In the genomic region with DNA sequence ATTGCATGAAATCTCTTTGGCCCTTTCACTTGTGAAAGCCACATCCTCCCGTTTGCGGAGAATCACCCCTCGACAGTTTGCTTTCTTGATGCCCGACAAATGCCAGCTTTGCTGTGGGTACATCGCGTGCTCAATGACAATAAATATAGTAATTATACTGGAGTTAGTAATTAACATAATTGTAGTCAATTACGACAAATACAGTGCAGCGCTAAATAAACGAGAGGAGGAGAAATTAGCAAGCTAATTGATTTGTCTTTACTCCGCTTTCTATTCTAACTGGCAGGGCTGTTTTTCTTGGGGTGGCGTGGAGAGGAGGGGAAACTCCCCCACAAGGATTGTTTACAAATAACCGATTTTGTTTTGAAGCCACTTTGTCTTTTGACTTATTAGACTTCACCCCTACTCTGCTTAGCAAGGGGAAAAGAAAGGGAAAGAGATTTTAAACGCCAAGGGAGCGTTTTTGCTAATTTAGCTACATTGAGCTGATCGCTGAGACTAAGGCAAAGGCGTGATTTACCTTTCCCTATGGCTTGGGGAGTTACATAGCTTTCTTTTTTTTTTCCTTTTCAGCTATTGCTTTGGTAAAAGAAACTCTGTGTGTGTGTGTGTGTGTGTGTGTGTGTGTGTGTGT, we compare ENCODE assay signal across 19 mouse cellular contexts. TPM values are rescaled to one million over a fixed set of nuclear protein-coding genes. Genes with fewer than 3 reads are reported as not detected.
DNase-seq lines count a peak whose midpoint lies in the region; ATAC-seq lines count a peak whose summit lies in the region.
"Had no signal": no experiment of that assay in that cellular context is flagged by ENCODE, and none has a peak within 500 bp of the region (broad histone marks: within the 10 kb centered on the region; RNA-seq: fewer than 3 reads in every experiment).

No protein-coding gene starts in this region.

- H3K4me3 ChIP-seq in neural tube, embryonic 13.5 days = no peak overlapping the region
- H3K4me3 ChIP-seq in hindbrain, embryonic 12.5 days = no peak overlapping the region
- H3K4me3 ChIP-seq in midbrain, embryonic 12.5 days = no peak overlapping the region
- H3K4me3 ChIP-seq: intestine, embryonic 15.5 days; left cerebral cortex, adult 2 months; liver, embryonic 13.5 days; lung, embryonic 15.5 days; stomach, embryonic 15.5 days had no signal

- H3K36me3 ChIP-seq in neural tube, embryonic 13.5 days = no peaks in the 10 kb centered on the region
- no peaks in the 10 kb centered on the region for H3K36me3 ChIP-seq in hindbrain, embryonic 12.5 days
- H3K36me3 ChIP-seq in midbrain, embryonic 12.5 days = no peaks in the 10 kb centered on the region
- H3K36me3 ChIP-seq: intestine, embryonic 15.5 days; liver, embryonic 13.5 days; lung, embryonic 15.5 days; stomach, embryonic 15.5 days had no signal

- no peak for ATAC-seq in neural tube, embryonic 13.5 days (ENCODE audit: low read depth)
- ATAC-seq in hindbrain, embryonic 12.5 days (ENCODE audit: low FRiP score) = no peak
- no peak for ATAC-seq in midbrain, embryonic 12.5 days (ENCODE audit: low FRiP score, low read depth)
- no peak for ATAC-seq in CD4-positive, CD25-positive, alpha-beta regulatory T cell, adult 4 months
- ATAC-seq: intestine, embryonic 15.5 days had no signal

- H3K4me2 ChIP-seq in neural tube, embryonic 13.5 days = peak overlapping the region; percentile 37
- H3K4me2 ChIP-seq in hindbrain, embryonic 12.5 days (replicated peaks) = peak overlapping the region; percentile 17; the same call in 1 of the 2 replicates
- peak overlapping the region; percentile 35 for H3K4me2 ChIP-seq in midbrain, embryonic 12.5 days (replicated peaks)
- H3K4me2 ChIP-seq: heart, embryonic 11.5 days; intestine, embryonic 15.5 days; liver, embryonic 13.5 days; lung, embryonic 15.5 days; stomach, embryonic 15.5 days had no signal

- H3K9me3 ChIP-seq in neural tube, embryonic 13.5 days = no peaks in the 10 kb centered on the region
- H3K9me3 ChIP-seq in hindbrain, embryonic 12.5 days (replicated peaks) = no peaks in the 10 kb centered on the region
- H3K9me3 ChIP-seq in midbrain, embryonic 12.5 days = no peaks in the 10 kb centered on the region
- H3K9me3 ChIP-seq: intestine, embryonic 15.5 days; liver, embryonic 13.5 days; lung, embryonic 15.5 days; stomach, embryonic 15.5 days had no signal

- peak overlapping the region; percentile 38; the same call in 1 of the 2 replicates for H3K9ac ChIP-seq in neural tube, embryonic 13.5 days
- no peak overlapping the region for H3K9ac ChIP-seq in hindbrain, embryonic 12.5 days
- no peak overlapping the region for H3K9ac ChIP-seq in midbrain, embryonic 12.5 days (replicated peaks)
- H3K9ac ChIP-seq: intestine, embryonic 15.5 days; liver, embryonic 13.5 days; lung, embryonic 15.5 days; stomach, embryonic 15.5 days had no signal

- 29% methylated on average over 16 of the region's 16 CpGs for WGBS in neural tube, embryonic 13.5 days
- WGBS in hindbrain, embryonic 12.5 days = 46% methylated on average over 16 of the region's 16 CpGs
- 57% methylated on average over 16 of the region's 16 CpGs for WGBS in midbrain, embryonic 12.5 days

- no peaks in the 10 kb centered on the region; the same call in 1 of the 2 replicates for H3K27me3 ChIP-seq in neural tube, embryonic 13.5 days
- peaks cover 24% of the 10 kb centered on the region for H3K27me3 ChIP-seq in hindbrain, embryonic 12.5 days
- peaks cover 19% of the 10 kb centered on the region for H3K27me3 ChIP-seq in midbrain, embryonic 12.5 days
- H3K27me3 ChIP-seq: intestine, embryonic 15.5 days; liver, embryonic 13.5 days; lung, embryonic 15.5 days; stomach, embryonic 15.5 days had no signal

- H3K4me1 ChIP-seq in neural tube, embryonic 13.5 days (replicated peaks) = peaks cover 31% of the 10 kb centered on the region
- peaks cover 31% of the 10 kb centered on the region for H3K4me1 ChIP-seq in hindbrain, embryonic 12.5 days
- H3K4me1 ChIP-seq in midbrain, embryonic 12.5 days = peaks cover 39% of the 10 kb centered on the region
- H3K4me1 ChIP-seq: liver, embryonic 13.5 days had no signal

- H3K27ac ChIP-seq in neural tube, embryonic 13.5 days (replicated peaks) = no peak overlapping the region
- no peak overlapping the region for H3K27ac ChIP-seq in hindbrain, embryonic 12.5 days
- H3K27ac ChIP-seq in midbrain, embryonic 12.5 days (replicated peaks) = no peak overlapping the region
- H3K27ac ChIP-seq: intestine, embryonic 15.5 days; left cerebral cortex, adult 2 months; liver, embryonic 13.5 days; lung, embryonic 15.5 days; stomach, embryonic 15.5 days had no signal

- DNase-seq in neural tube, embryonic 10.5 days (ENCODE audit: extremely low spot score, low spot score) = no peak
- no peak for DNase-seq in B cell, adult 2 months
- DNase-seq in layer of hippocampus, adult 9-11 months = no peak
- DNase-seq: cerebellum, adult 9-11 months; gastrocnemius, postnatal 25 days; heart, postnatal 14 days; liver, embryonic 13.5 days; right cerebral cortex, postnatal 14 days; thymus, adult 2 months had no signal

RNA-seq across cellular contexts. Expression of a gene that starts 18.1 kb away (rescaled TPM):
- polyA plus RNA-seq in neural tube, embryonic 13.5 days (2015; fragmentation: Nextera tagmentation; extraction: Ambion mirVana) = 0.54 TPM in 1 of 2 replicates, not detected in the other
- polyA plus RNA-seq in hindbrain, embryonic 12.5 days (2016; fragmentation: Nextera tagmentation; extraction: Ambion mirVana) = 0.53 and 0.83 TPM in 2 replicates
- polyA plus RNA-seq in midbrain, embryonic 12.5 days (2016; fragmentation: Nextera tagmentation; extraction: Ambion mirVana) = 0.52 TPM in 1 of 2 replicates, not detected in the other
- not detected for polyA plus RNA-seq in CD4-positive, CD25-positive, alpha-beta regulatory T cell, adult 4 months (2017; shearing (Covaris generic))
- polyA plus RNA-seq: C2C12 had no signal

RNA-seq across cellular contexts. Expression of a gene that starts 48.2 kb away (rescaled TPM):
- 16.9 and 20.4 TPM in 2 replicates for polyA plus RNA-seq in neural tube, embryonic 13.5 days (2015; fragmentation: Nextera tagmentation; extraction: Ambion mirVana)
- 39.0 and 45.6 TPM in 2 replicates for polyA plus RNA-seq in hindbrain, embryonic 12.5 days (2016; fragmentation: Nextera tagmentation; extraction: Ambion mirVana)
- 19.4 and 22.4 TPM in 2 replicates for polyA plus RNA-seq in midbrain, embryonic 12.5 days (2016; fragmentation: Nextera tagmentation; extraction: Ambion mirVana)
- polyA plus RNA-seq in CD4-positive, CD25-positive, alpha-beta regulatory T cell, adult 4 months (2017; shearing (Covaris generic)) = not detected

Comparison
In these comparisons a context has a peak if more than half of its experiments do, and no peak if none do; other contexts are left out.
1. RNA of a gene that starts 48.2 kb away (polyA plus RNA-seq): 39.0 to 45.6 TPM in hindbrain, embryonic 12.5 days, 19.4 to 22.4 TPM in midbrain, embryonic 12.5 days and 16.9 to 20.4 TPM in neural tube, embryonic 13.5 days; not detected in CD4-positive, CD25-positive, alpha-beta regulatory T cell, adult 4 months; every median in the first group is over 10 times any median in the second.
2. Peak in every context shown above with its lines, with median percentiles within 50 percentile points of each other: H3K4me2 ChIP-seq.